ENCODE assay signal across 23 mouse cellular contexts in the genomic region with DNA sequence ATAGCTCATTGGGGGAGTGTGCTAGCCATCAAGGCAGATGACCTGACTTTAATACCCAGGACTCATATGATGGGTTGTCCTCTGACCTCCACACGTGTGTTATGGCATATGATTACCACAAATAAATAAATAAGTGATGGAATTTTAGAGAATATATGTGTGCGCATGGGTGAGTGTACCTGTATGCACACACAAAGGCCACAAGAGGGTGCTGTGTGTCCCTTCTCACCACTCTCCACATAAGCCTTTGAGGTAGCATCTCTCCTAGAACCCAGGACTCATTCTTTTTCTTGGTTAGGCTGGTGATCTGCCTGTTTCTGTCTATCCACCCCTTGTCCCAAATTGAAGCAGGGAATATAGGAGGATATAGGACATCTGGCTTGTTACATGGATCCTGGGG. TPM values are rescaled to one million over a fixed set of nuclear protein-coding genes. Genes with fewer than 3 reads are reported as not detected.
DNase-seq lines count a peak whose midpoint lies in the region; ATAC-seq and TF ChIP-seq lines count a peak whose summit lies in the region.
"Had no signal": no experiment of that assay in that cellular context is flagged by ENCODE, and none has a peak within 500 bp of the region (broad histone marks: within the 10 kb centered on the region; RNA-seq: fewer than 3 reads in every experiment).

No protein-coding gene starts in this region.

- no peaks in the 10 kb centered on the region for H3K9me3 ChIP-seq in hindbrain, postnatal 0 days (ENCODE audit: low read length)
- no peaks in the 10 kb centered on the region for H3K9me3 ChIP-seq in hindbrain, embryonic 12.5 days (replicated peaks)
- no peaks in the 10 kb centered on the region; the same call in 1 of the 2 replicates for H3K9me3 ChIP-seq in lung, embryonic 14.5 days (ENCODE audit: low read depth, low read length)
- no peaks in the 10 kb centered on the region for H3K9me3 ChIP-seq in stomach, postnatal 0 days (ENCODE audit: control insufficient read depth, low read length)
- no peaks in the 10 kb centered on the region for H3K9me3 ChIP-seq in forebrain, embryonic 11.5 days (ENCODE audit: control insufficient read depth, low read length)
- H3K9me3 ChIP-seq: forebrain, embryonic 15.5 days had no signal

- no peaks in the 10 kb centered on the region for H3K36me3 ChIP-seq in hindbrain, postnatal 0 days (ENCODE audit: insufficient read depth, low read length)
- no peaks in the 10 kb centered on the region for H3K36me3 ChIP-seq in hindbrain, embryonic 12.5 days
- no peaks in the 10 kb centered on the region for H3K36me3 ChIP-seq in lung, embryonic 14.5 days (ENCODE audit: insufficient read depth)
- no peaks in the 10 kb centered on the region for H3K36me3 ChIP-seq in stomach, postnatal 0 days (ENCODE audit: control insufficient read depth, insufficient read depth, low read length)
- H3K36me3 ChIP-seq in forebrain, embryonic 11.5 days (ENCODE audit: control insufficient read depth, insufficient read depth, low read length) = no peaks in the 10 kb centered on the region
- H3K36me3 ChIP-seq: hindbrain, embryonic 10.5 days had no signal

- no peak overlapping the region for H3K4me2 ChIP-seq in hindbrain, postnatal 0 days (ENCODE audit: low read depth, low read length)
- H3K4me2 ChIP-seq in hindbrain, embryonic 12.5 days (replicated peaks) = no peak overlapping the region
- H3K4me2 ChIP-seq in lung, embryonic 14.5 days = no peak overlapping the region
- no peak overlapping the region for H3K4me2 ChIP-seq in stomach, postnatal 0 days (replicated peaks; ENCODE audit: low read depth)
- no peak overlapping the region for H3K4me2 ChIP-seq in forebrain, embryonic 11.5 days (ENCODE audit: low read depth, low read length, severe bottlenecking)
- H3K4me2 ChIP-seq: forebrain, embryonic 15.5 days; heart, embryonic 13.5 days had no signal

- H3K27ac ChIP-seq in hindbrain, postnatal 0 days = no peak overlapping the region
- no peak overlapping the region for H3K27ac ChIP-seq in hindbrain, embryonic 12.5 days
- H3K27ac ChIP-seq in lung, embryonic 14.5 days (ENCODE audit: low read depth) = no peak overlapping the region
- H3K27ac ChIP-seq in stomach, postnatal 0 days (replicated peaks) = no peak overlapping the region
- no peak overlapping the region for H3K27ac ChIP-seq in forebrain, embryonic 11.5 days (ENCODE audit: low read depth, low read length)
- H3K27ac ChIP-seq: forebrain, embryonic 15.5 days; heart, embryonic 13.5 days; hindbrain, embryonic 10.5 days; macrophage had no signal

- POLR2A ChIA-PET in Patski (lab: Charles Lee) = no interaction called here

- ATAC-seq in hindbrain, postnatal 0 days = no peak
- ATAC-seq in hindbrain, embryonic 12.5 days (ENCODE audit: low FRiP score) = no peak
- ATAC-seq in lung, embryonic 14.5 days (ENCODE audit: insufficient read depth) = no peak
- ATAC-seq in Patski = no peak
- ATAC-seq in stomach, postnatal 0 days (ENCODE audit: low FRiP score, low TSS enrichment) = no peak
- no peak for ATAC-seq in forebrain, embryonic 11.5 days (replicated peaks; ENCODE audit: low FRiP score)
- ATAC-seq: forebrain, embryonic 15.5 days; midbrain, embryonic 16.5 days had no signal

- H3K4me3 ChIP-seq in hindbrain, postnatal 0 days (ENCODE audit: low read length) = no peak overlapping the region
- H3K4me3 ChIP-seq in hindbrain, embryonic 12.5 days = no peak overlapping the region
- H3K4me3 ChIP-seq in lung, embryonic 14.5 days (ENCODE audit: low read depth, low read length) = no peak overlapping the region
- H3K4me3 ChIP-seq in stomach, postnatal 0 days (ENCODE audit: low read depth, low read length) = no peak overlapping the region
- H3K4me3 ChIP-seq in forebrain, embryonic 11.5 days (ENCODE audit: low read depth, low read length) = no peak overlapping the region
- H3K4me3 ChIP-seq: forebrain, embryonic 15.5 days; heart, embryonic 13.5 days; hindbrain, embryonic 10.5 days had no signal

- CTCF ChIA-PET in Patski (lab: Charles Lee) = interaction anchor here (0.7 kb wide), 1 partner anchor 147 kb away, joined by 3 read pairs; no protein-coding TSS in a partner anchor

- WGBS in hindbrain, postnatal 0 days = 54% methylated on average over 2 of the region's 2 CpGs
- 57% methylated on average over 2 of the region's 2 CpGs for WGBS in hindbrain, embryonic 12.5 days
- 51% methylated on average over 2 of the region's 2 CpGs for WGBS in lung, embryonic 14.5 days
- 35% methylated on average over 2 of the region's 2 CpGs for WGBS in stomach, postnatal 0 days
- 60% methylated on average over 2 of the region's 2 CpGs for WGBS in forebrain, embryonic 11.5 days

- no peak overlapping the region for H3K9ac ChIP-seq in hindbrain, postnatal 0 days (replicated peaks; ENCODE audit: low read length)
- no peak overlapping the region for H3K9ac ChIP-seq in hindbrain, embryonic 12.5 days
- H3K9ac ChIP-seq in lung, embryonic 14.5 days = no peak overlapping the region
- H3K9ac ChIP-seq in stomach, postnatal 0 days (ENCODE audit: low read length) = no peak overlapping the region
- H3K9ac ChIP-seq in forebrain, embryonic 11.5 days (ENCODE audit: low read length) = no peak overlapping the region
- H3K9ac ChIP-seq: forebrain, embryonic 15.5 days; heart, embryonic 13.5 days had no signal

- no peaks in the 10 kb centered on the region for H3K27me3 ChIP-seq in hindbrain, postnatal 0 days (ENCODE audit: insufficient read depth, low read length)
- no peaks in the 10 kb centered on the region for H3K27me3 ChIP-seq in hindbrain, embryonic 12.5 days
- no peaks in the 10 kb centered on the region for H3K27me3 ChIP-seq in lung, embryonic 14.5 days (ENCODE audit: insufficient read depth, low read length)
- H3K27me3 ChIP-seq in Patski = peaks cover 12% of the 10 kb centered on the region
- H3K27me3 ChIP-seq in stomach, postnatal 0 days (ENCODE audit: control insufficient read depth, insufficient read depth, low read length) = no peaks in the 10 kb centered on the region
- H3K27me3 ChIP-seq in forebrain, embryonic 11.5 days (ENCODE audit: control insufficient read depth, insufficient read depth, low read length) = no peaks in the 10 kb centered on the region
- H3K27me3 ChIP-seq: forebrain, embryonic 15.5 days had no signal

- no peak for DNase-seq in hindbrain, postnatal 0 days (ENCODE audit: low spot score)
- DNase-seq in lung, embryonic 14.5 days = no peak
- DNase-seq in lung, adult 18-20 months = no peak
- DNase-seq in Patski (ENCODE audit: low read depth, low spot score) = no peak
- no peak for DNase-seq in stomach, postnatal 0 days (ENCODE audit: low spot score)
- no peak for DNase-seq in forebrain, embryonic 11.5 days (ENCODE audit: low spot score)
- DNase-seq: cerebellum, adult 11 months; gastrocnemius, postnatal 10 days; kidney, adult 11 months; spleen, adult 18-20 months had no signal

- no peaks in the 10 kb centered on the region for H3K4me1 ChIP-seq in hindbrain, postnatal 0 days (ENCODE audit: insufficient read depth, low read length)
- no peaks in the 10 kb centered on the region for H3K4me1 ChIP-seq in hindbrain, embryonic 12.5 days
- no peaks in the 10 kb centered on the region for H3K4me1 ChIP-seq in lung, embryonic 14.5 days (ENCODE audit: insufficient read depth)
- H3K4me1 ChIP-seq in stomach, postnatal 0 days (replicated peaks; ENCODE audit: control insufficient read depth, insufficient read depth) = no peaks in the 10 kb centered on the region
- no peaks in the 10 kb centered on the region for H3K4me1 ChIP-seq in forebrain, embryonic 11.5 days (replicated peaks; ENCODE audit: control insufficient read depth, insufficient read depth, low read length)
- H3K4me1 ChIP-seq: forebrain, embryonic 15.5 days; heart, embryonic 13.5 days; hindbrain, embryonic 10.5 days had no signal

- TF ChIP-seq CTCF in hindbrain, postnatal 0 days (IDR thresholded peaks at IDR 0.05; ENCODE audit: low read depth) = peak; percentile 38
- TF ChIP-seq CTCF in lung, embryonic 14.5 days (IDR thresholded peaks at IDR 0.05; ENCODE audit: low read depth) = peak; percentile 23; the same call in 1 of the 2 replicates
- TF ChIP-seq CTCF in Patski (IDR thresholded peaks at IDR 0.05) = peak; percentile 54
- peak; percentile 50 for TF ChIP-seq CTCF in stomach, postnatal 0 days (IDR thresholded peaks at IDR 0.05; ENCODE audit: low read depth)

- in situ Hi-C loops in Patski (cut with MboI; ENCODE audit: low pct_unique_long_range_greater_than_20kb) = loop anchor here (5.0 kb wide), 1 partner anchor 913 kb away; no protein-coding TSS in a partner anchor

- no peak for TF ChIP-seq EP300 in stomach, postnatal 0 days (optimal IDR thresholded peaks at IDR 0.05)

RNA-seq across cellular contexts. Expression of gene Galp, which starts 1.1 kb away (rescaled TPM):
- total RNA-seq in hindbrain, postnatal 0 days (2014; rRNA removed) = not detected in 2 replicates
- not detected in 2 replicates for polyA plus RNA-seq in hindbrain, postnatal 0 days (2015; fragmentation: Nextera tagmentation; extraction: Ambion mirVana)
- not detected in 2 replicates for polyA plus RNA-seq in hindbrain, embryonic 12.5 days (2016; fragmentation: Nextera tagmentation; extraction: Ambion mirVana)
- polyA plus RNA-seq in lung, embryonic 14.5 days (2014; fragmentation: Nextera tagmentation; extraction: Ambion mirVana) = not detected in 2 replicates
- polyA plus RNA-seq in Patski (2021) = not detected
- polyA plus RNA-seq in stomach, postnatal 0 days (2015; fragmentation: Nextera tagmentation; extraction: Ambion mirVana) = not detected in 2 replicates
- not detected in 2 replicates for polyA plus RNA-seq in forebrain, embryonic 11.5 days (2014; fragmentation: Nextera tagmentation; extraction: Ambion mirVana)
- total RNA-seq: adrenal gland, postnatal 4 days; gastrocnemius, postnatal 10 days; left cerebral cortex, adult 8-10 months had no signal
- polyA plus RNA-seq: cortical plate, adult 2 months; embryonic facial prominence, embryonic 14.5 days; forebrain, embryonic 15.5 days; heart, embryonic 13.5 days; hindbrain, embryonic 10.5 days; limb, embryonic 14.5 days; macrophage; midbrain, embryonic 16.5 days; neural tube, embryonic 14.5 days had no signal

RNA-seq across cellular contexts. Expression of gene Zfp444, which starts 23.8 kb away (rescaled TPM):
- total RNA-seq in hindbrain, postnatal 0 days (2014; rRNA removed) = 84.3 and 105 TPM in 2 replicates
- polyA plus RNA-seq in hindbrain, postnatal 0 days (2015; fragmentation: Nextera tagmentation; extraction: Ambion mirVana) = 69.2 and 70.5 TPM in 2 replicates
- polyA plus RNA-seq in hindbrain, embryonic 12.5 days (2016; fragmentation: Nextera tagmentation; extraction: Ambion mirVana) = 79.0 and 83.6 TPM in 2 replicates
- 57.3 TPM in 2 replicates for polyA plus RNA-seq in lung, embryonic 14.5 days (2014; fragmentation: Nextera tagmentation; extraction: Ambion mirVana)
- 30.6 TPM for polyA plus RNA-seq in Patski (2021)
- 23.7 and 25.3 TPM in 2 replicates for polyA plus RNA-seq in stomach, postnatal 0 days (2015; fragmentation: Nextera tagmentation; extraction: Ambion mirVana)
- polyA plus RNA-seq in forebrain, embryonic 11.5 days (2014; fragmentation: Nextera tagmentation; extraction: Ambion mirVana) = 73.9 and 82.4 TPM in 2 replicates

RNA-seq across cellular contexts. Expression of gene Zscan5b, which starts 26.3 kb away (rescaled TPM):
- total RNA-seq in hindbrain, postnatal 0 days (2014; rRNA removed) = not detected in 2 replicates
- not detected in 2 replicates for polyA plus RNA-seq in hindbrain, postnatal 0 days (2015; fragmentation: Nextera tagmentation; extraction: Ambion mirVana)
- polyA plus RNA-seq in hindbrain, embryonic 12.5 days (2016; fragmentation: Nextera tagmentation; extraction: Ambion mirVana) = not detected in 2 replicates
- not detected in 2 replicates for polyA plus RNA-seq in lung, embryonic 14.5 days (2014; fragmentation: Nextera tagmentation; extraction: Ambion mirVana)
- not detected for polyA plus RNA-seq in Patski (2021)
- polyA plus RNA-seq in stomach, postnatal 0 days (2015; fragmentation: Nextera tagmentation; extraction: Ambion mirVana) = not detected in 2 replicates
- polyA plus RNA-seq in forebrain, embryonic 11.5 days (2014; fragmentation: Nextera tagmentation; extraction: Ambion mirVana) = not detected in 2 replicates
- total RNA-seq: adrenal gland, postnatal 4 days; gastrocnemius, postnatal 10 days; left cerebral cortex, adult 8-10 months had no signal
- polyA plus RNA-seq: cortical plate, adult 2 months; embryonic facial prominence, embryonic 14.5 days; forebrain, embryonic 15.5 days; heart, embryonic 13.5 days; hindbrain, embryonic 10.5 days; large intestine, adult 2 months; limb, embryonic 14.5 days; macrophage; midbrain, embryonic 16.5 days; neural tube, embryonic 14.5 days had no signal

RNA-seq across cellular contexts. Expression of gene Zfp787, which starts 40.0 kb away (rescaled TPM):
- 71.0 and 85.9 TPM in 2 replicates for total RNA-seq in hindbrain, postnatal 0 days (2014; rRNA removed)
- 53.9 and 61.4 TPM in 2 replicates for polyA plus RNA-seq in hindbrain, postnatal 0 days (2015; fragmentation: Nextera tagmentation; extraction: Ambion mirVana)
- 32.5 and 34.8 TPM in 2 replicates for polyA plus RNA-seq in hindbrain, embryonic 12.5 days (2016; fragmentation: Nextera tagmentation; extraction: Ambion mirVana)
- 12.7 and 14.9 TPM in 2 replicates for polyA plus RNA-seq in lung, embryonic 14.5 days (2014; fragmentation: Nextera tagmentation; extraction: Ambion mirVana)
- 31.1 TPM for polyA plus RNA-seq in Patski (2021)
- 36.9 and 41.2 TPM in 2 replicates for polyA plus RNA-seq in stomach, postnatal 0 days (2015; fragmentation: Nextera tagmentation; extraction: Ambion mirVana)
- 11.2 and 12.3 TPM in 2 replicates for polyA plus RNA-seq in forebrain, embryonic 11.5 days (2014; fragmentation: Nextera tagmentation; extraction: Ambion mirVana)

RNA-seq across cellular contexts. Expression of gene Epp13, which starts 56.7 kb away (rescaled TPM):
- not detected in 2 replicates for total RNA-seq in hindbrain, postnatal 0 days (2014; rRNA removed)
- 0.59 and 0.62 TPM in 2 replicates for polyA plus RNA-seq in hindbrain, postnatal 0 days (2015; fragmentation: Nextera tagmentation; extraction: Ambion mirVana)
- polyA plus RNA-seq in hindbrain, embryonic 12.5 days (2016; fragmentation: Nextera tagmentation; extraction: Ambion mirVana) = not detected in 2 replicates
- not detected in 2 replicates for polyA plus RNA-seq in lung, embryonic 14.5 days (2014; fragmentation: Nextera tagmentation; extraction: Ambion mirVana)
- polyA plus RNA-seq in Patski (2021) = not detected
- polyA plus RNA-seq in stomach, postnatal 0 days (2015; fragmentation: Nextera tagmentation; extraction: Ambion mirVana) = not detected in 2 replicates
- polyA plus RNA-seq in forebrain, embryonic 11.5 days (2014; fragmentation: Nextera tagmentation; extraction: Ambion mirVana) = not detected in 2 replicates
- total RNA-seq: adrenal gland, postnatal 4 days; gastrocnemius, postnatal 10 days; left cerebral cortex, adult 8-10 months had no signal
- polyA plus RNA-seq: cortical plate, adult 2 months; forebrain, embryonic 15.5 days; heart, embryonic 13.5 days; limb, embryonic 14.5 days; macrophage; midbrain, embryonic 16.5 days; neural tube, embryonic 14.5 days had no signal
